Mouse (Mus musculus) lung, embryonic 14.5 days (tissue): Measurements from ENCODE around the gene Grip1. TPM values are rescaled to one million over a fixed set of nuclear protein-coding genes. Genes with fewer than 3 reads are reported as not detected.
A peak's percentile ranks its signal among the peaks of the same experiment; 100 is the strongest.

Experiments used
- ATAC-seq: fragments of 200-750 bp; cut with Nextera tagmentation; 2 replicates; pipeline ENCODE4 v1.8.0; 2017; ENCODE audit warnings: mild to moderate bottlenecking, moderate TSS enrichment, moderate library complexity; ENCODE audit not compliant: insufficient read depth
- DNase-seq: peaks from one replicate; pipeline ENCODE4 v3.0.0-alpha.2; 2015
- H3K27ac ChIP-seq: fragments of 300-500 bp; sonication (generic); 2 replicates; pipeline ENCODE4 v1.5.1; 2014; ENCODE audit warnings: low read depth, mild to moderate bottlenecking, moderate library complexity
- H3K27me3 ChIP-seq: fragments of 300-500 bp; sonication (generic); 2 replicates; pipeline ENCODE4 v1.6.1; 2014; ENCODE audit warnings: low read length, control low read depth; ENCODE audit not compliant: insufficient read depth
- H3K36me3 ChIP-seq: fragments of 300-500 bp; sonication (generic); 2 replicates; pipeline ENCODE4 v1.6.1; 2014; ENCODE audit warnings: control low read depth; ENCODE audit not compliant: insufficient read depth
- H3K4me1 ChIP-seq: fragments of 300-500 bp; sonication (generic); 2 replicates; pipeline ENCODE4 v1.6.1; 2014; ENCODE audit warnings: antibody characterized with exemption, control low read depth; ENCODE audit not compliant: insufficient read depth
- H3K4me2 ChIP-seq: fragments of 300-500 bp; sonication (generic); 2 replicates; pipeline ENCODE4 v1.6.1; 2014; ENCODE audit warnings: mild to moderate bottlenecking
- H3K4me3 ChIP-seq: fragments of 300-500 bp; sonication (generic); 2 replicates; pipeline ENCODE4 v1.5.1; 2014; ENCODE audit warnings: low read depth, low read length
- H3K9ac ChIP-seq: fragments of 300-500 bp; sonication (generic); 2 replicates; pipeline ENCODE4 v1.6.1; 2014
- H3K9me3 ChIP-seq: fragments of 300-500 bp; sonication (generic); 2 replicates; pipeline ENCODE4 v1.6.1; 2016; ENCODE audit warnings: low read depth, low read length, control low read depth
- CTCF ChIP-seq: IDR thresholded peaks from 2 replicates; pipeline ENCODE4 v1.5.1; 2016; ENCODE audit warnings: antibody characterized with exemption, low read depth
- WGBS: fragments of 180-500 bp; shearing (Covaris S2); extraction: QIAGEN DNeasy Blood & Tissue Kit; methylation state at CpG from one replicate; pipeline ENCODE4 v1.1.7; 2014; 5-methylcytosine and 5-hydroxymethylcytosine counted together
- polyA plus RNA-seq: library from polyadenylated mRNA; unstranded; fragments of >200 nt; fragmentation: Nextera tagmentation; extraction: Ambion mirVana; gene quantifications from 2 replicates; pipeline ENCODE4 v1.2.1, GENCODE M21; 2014

Gene Grip1
- polyA plus RNA-seq, 1 experiment from 2014 or later: 2.6 TPM

- DNase-seq (peak; percentile 24), ATAC-seq (no peak)
- no peak for TF ChIP-seq CTCF
- no peaks in the 10 kb centered on the region for H3K27me3 ChIP-seq
- no peak overlapping the region for H3K4me2 ChIP-seq
- 67% methylated on average over 11 of the region's 11 CpGs for WGBS
- H3K27ac ChIP-seq: no peak overlapping the region
- H3K9ac ChIP-seq: no peak overlapping the region
- H3K9me3 ChIP-seq: no peaks in the 10 kb centered on the region; the same call in 1 of the 2 replicates
- H3K4me3 ChIP-seq: no peak overlapping the region
- no peaks in the 10 kb centered on the region for H3K4me1 ChIP-seq
- no peaks in the 10 kb centered on the region for H3K36me3 ChIP-seq
Measured at GRCm38 (mm10) chr10:119868995-119869579, 415.5 kb downstream of the Grip1 start.

GRCm38 (mm10) chr10:119876721-119877120 lies 423.1 kb downstream of the Grip1 start:
- Histone ChIP-seq H3K27me3 (no peaks in the 10 kb centered on the region), H3K4me2 (no peak overlapping the region), H3K4me3 (no peak overlapping the region), H3K9ac (no peak overlapping the region), H3K36me3 (no peaks in the 10 kb centered on the region), H3K9me3 (no peaks in the 10 kb centered on the region), H3K4me1 (no peaks in the 10 kb centered on the region), H3K27ac (no peak overlapping the region)
- ATAC-seq: no peak
- no peak for DNase-seq
- TF ChIP-seq CTCF: no peak
- WGBS: 74% methylated on average over 6 of the region's 6 CpGs

- Histone ChIP-seq H3K9ac (no peak overlapping the region), H3K4me3 (no peak overlapping the region), H3K9me3 (no peaks in the 10 kb centered on the region), H3K27ac (no peak overlapping the region), H3K4me2 (0 out of 2 replicates have a peak overlapping the region, but pooled peaks have one; percentile 15), H3K4me1 (no peaks in the 10 kb centered on the region), H3K36me3 (no peaks in the 10 kb centered on the region), H3K27me3 (no peaks in the 10 kb centered on the region)
- peak; percentile 6 for DNase-seq
- ATAC-seq: peak; percentile 14; the same call in 1 of the 2 replicates
- TF ChIP-seq CTCF: no peak
- 32% methylated on average over 12 of the region's 12 CpGs for WGBS
Measured at GRCm38 (mm10) chr10:119878331-119878730, 424.7 kb downstream of the Grip1 start.

- DNase-seq (no peak), ATAC-seq (no peak)
- Histone ChIP-seq H3K27me3 (no peaks in the 10 kb centered on the region), H3K4me1 (no peaks in the 10 kb centered on the region), H3K9ac (no peak overlapping the region), H3K4me2 (no peak overlapping the region), H3K27ac (no peak overlapping the region), H3K9me3 (no peaks in the 10 kb centered on the region), H3K4me3 (no peak overlapping the region), H3K36me3 (no peaks in the 10 kb centered on the region)
- WGBS: 82% methylated on average over 9 of the region's 9 CpGs
- TF ChIP-seq CTCF: no peak
Measured at GRCm38 (mm10) chr10:119884591-119884990, 431.0 kb downstream of the Grip1 start.

- Histone ChIP-seq H3K4me1 (no peaks in the 10 kb centered on the region), H3K36me3 (no peaks in the 10 kb centered on the region), H3K27ac (no peak overlapping the region), H3K9ac (no peak overlapping the region), H3K27me3 (no peaks in the 10 kb centered on the region), H3K9me3 (no peaks in the 10 kb centered on the region), H3K4me2 (no peak overlapping the region), H3K4me3 (no peak overlapping the region)
- ATAC-seq (no peak), DNase-seq (peak; percentile 58)
- TF ChIP-seq CTCF: peak; percentile 61
- 80% methylated on average over 6 of the region's 6 CpGs for WGBS
Measured at GRCm38 (mm10) chr10:119885563-119885962, 431.9 kb downstream of the Grip1 start.

- no peaks in the 10 kb centered on the region for H3K4me1 ChIP-seq
Measured at GRCm38 (mm10) chr10:119886681-119887080, 433.1 kb downstream of the Grip1 start.

GRCm38 (mm10) chr10:119902754-119903153 lies 449.1 kb downstream of the Grip1 start:
- no peaks in the 10 kb centered on the region for H3K36me3 ChIP-seq
- DNase-seq (peak; percentile 52), ATAC-seq (no peak; the same call in 1 of the 2 replicates)
- H3K27ac ChIP-seq: no peak overlapping the region
- no peak overlapping the region for H3K4me3 ChIP-seq
- no peaks in the 10 kb centered on the region for H3K27me3 ChIP-seq
- WGBS: 50% methylated on average over 4 of the region's 4 CpGs
- no peaks in the 10 kb centered on the region for H3K9me3 ChIP-seq
- H3K9ac ChIP-seq: no peak overlapping the region
- no peaks in the 10 kb centered on the region for H3K4me1 ChIP-seq
- no peak overlapping the region for H3K4me2 ChIP-seq
- no peak for TF ChIP-seq CTCF

More at GRCm38 (mm10) chr10:119886681-119887080, 433.1 kb downstream of the Grip1 start:
- H3K9me3 ChIP-seq: no peaks in the 10 kb centered on the region
- no peak for TF ChIP-seq CTCF
- no peak overlapping the region for H3K4me2 ChIP-seq
- no peak for DNase-seq
- no peaks in the 10 kb centered on the region for H3K27me3 ChIP-seq
- no peaks in the 10 kb centered on the region for H3K36me3 ChIP-seq
- no peak for ATAC-seq
- H3K27ac ChIP-seq: no peak overlapping the region
- H3K4me3 ChIP-seq: no peak overlapping the region
- H3K9ac ChIP-seq: no peak overlapping the region
- WGBS: 48% methylated on average over 1 of the region's 1 CpGs
